Mouse (Mus musculus) frontal cortex, postnatal 14 days (tissue): ENCODE data around the gene Dhx34.

Experiments
- DNase-seq, 2 experiments: peaks; one replicate each; pipeline ENCODE4 v3.0.0; 2022; ENCODE audit warnings: low spot score in 2 of 2

Gene Dhx34

DNA sequence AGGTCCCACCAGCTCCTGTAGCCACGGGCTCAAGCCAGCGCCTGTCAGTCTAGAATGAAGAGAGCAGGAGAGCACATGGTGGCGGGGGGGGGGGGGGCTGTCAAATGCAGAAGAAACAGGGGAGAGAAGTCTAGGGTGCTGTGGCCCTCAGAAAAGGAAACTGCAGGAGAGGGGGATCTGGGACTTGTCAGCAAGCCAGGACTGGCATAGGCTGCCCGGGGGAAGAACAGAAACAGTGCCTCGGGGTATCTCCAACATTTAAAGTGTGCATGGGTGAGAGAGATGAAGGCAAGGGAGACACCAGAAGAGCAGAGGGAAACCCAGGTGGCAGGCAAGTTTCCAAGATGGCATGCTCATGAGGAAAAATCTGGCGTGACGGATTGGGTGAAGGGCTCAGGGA is 59.8 kb downstream of the Dhx34 start:
- no peak for DNase-seq

- DNase-seq = no peak
Measured at GRCm38 (mm10) chr7:16161302-16161701, 60.5 kb downstream of the Dhx34 start.

DNA sequence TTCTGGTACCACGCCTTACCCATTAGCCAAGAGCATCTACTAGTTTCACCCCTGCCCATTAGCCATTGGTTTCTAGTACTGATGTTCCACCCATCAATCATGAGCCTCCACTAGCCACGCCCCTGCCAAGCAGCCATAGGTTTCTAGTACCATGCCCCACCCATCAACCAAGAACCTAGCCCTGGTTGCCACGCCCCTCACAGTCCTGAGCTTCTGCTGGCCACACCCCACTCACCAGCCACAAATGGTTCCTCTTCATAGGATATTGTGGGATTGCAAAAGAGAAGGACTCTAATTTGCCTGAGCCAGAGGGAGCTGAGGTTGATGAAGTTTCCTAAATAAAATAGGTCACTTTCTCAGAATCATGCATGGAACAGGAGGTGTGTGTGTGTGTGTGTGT is 61.1 kb downstream of the Dhx34 start:
- DNase-seq = peak in 1 of 2 experiments; percentile 62

DNA sequence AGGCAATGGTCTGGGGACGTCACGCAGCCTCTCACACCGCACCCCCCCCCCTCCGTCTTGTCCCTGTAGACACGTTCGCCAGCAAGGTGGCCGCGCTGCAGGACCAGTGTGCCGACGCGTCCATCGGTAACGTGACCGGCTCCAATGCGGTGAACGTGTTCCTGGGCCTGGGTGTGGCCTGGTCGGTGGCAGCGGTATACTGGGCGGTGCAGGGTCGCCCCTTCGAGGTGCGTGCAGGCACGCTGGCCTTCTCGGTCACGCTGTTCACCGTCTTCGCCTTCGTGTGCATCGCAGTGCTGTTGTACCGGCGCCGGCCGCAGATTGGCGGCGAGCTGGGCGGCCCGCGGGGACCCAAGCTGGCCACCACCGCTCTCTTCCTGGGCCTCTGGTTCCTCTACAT is 63.1 kb downstream of the Dhx34 start:
- DNase-seq = no peak

- no peak for DNase-seq
Measured at GRCm38 (mm10) chr7:16156105-16156714, 65.6 kb downstream of the Dhx34 start.

DNA sequence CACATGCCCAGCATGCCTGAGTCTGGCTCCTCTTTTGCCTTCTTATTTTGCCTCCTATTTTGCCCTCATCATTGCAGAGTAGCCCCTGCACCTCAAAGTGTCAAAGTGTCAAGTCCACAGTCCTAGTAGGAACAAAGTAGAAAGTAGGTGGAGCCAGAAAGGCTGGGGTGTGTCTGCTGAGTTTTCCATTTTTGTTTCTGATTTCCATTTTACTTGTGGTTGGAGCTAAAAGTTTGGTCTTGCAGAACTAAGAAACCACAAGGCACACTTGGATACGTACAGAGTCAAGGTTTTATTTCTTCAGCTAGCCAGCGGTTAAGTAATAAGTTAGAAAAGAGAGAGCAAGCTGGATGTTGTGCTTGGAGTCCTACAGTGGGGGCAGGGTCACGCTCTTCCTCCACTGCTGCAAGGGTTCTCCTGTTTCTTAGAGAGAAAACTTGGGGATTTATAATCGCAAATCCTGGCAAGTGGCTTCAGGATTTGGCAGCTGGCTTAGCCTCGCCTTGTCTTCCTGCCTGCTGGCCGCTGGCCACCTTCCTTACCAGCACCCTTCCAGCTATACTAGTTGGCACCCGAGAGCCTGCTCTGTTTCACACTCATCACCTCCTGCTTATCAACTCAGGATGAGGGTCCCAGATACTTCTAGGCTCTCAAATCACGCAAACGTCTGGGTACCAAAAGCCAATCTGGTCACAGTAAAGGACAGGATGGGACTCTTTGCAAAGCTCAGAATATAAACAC is 66.5 kb downstream of the Dhx34 start:
- DNase-seq = no peak

GRCm38 (mm10) chr7:16153522-16153921 is 68.3 kb downstream of the Dhx34 start:
- no peak for DNase-seq

- DNase-seq = no peak
Measured at GRCm38 (mm10) chr7:16150191-16151145, 71.4 kb downstream of the Dhx34 start.

- DNase-seq = peak in 1 of 2 experiments; percentile 80
Measured at GRCm38 (mm10) chr7:16149241-16149640, 72.6 kb downstream of the Dhx34 start.

DNA sequence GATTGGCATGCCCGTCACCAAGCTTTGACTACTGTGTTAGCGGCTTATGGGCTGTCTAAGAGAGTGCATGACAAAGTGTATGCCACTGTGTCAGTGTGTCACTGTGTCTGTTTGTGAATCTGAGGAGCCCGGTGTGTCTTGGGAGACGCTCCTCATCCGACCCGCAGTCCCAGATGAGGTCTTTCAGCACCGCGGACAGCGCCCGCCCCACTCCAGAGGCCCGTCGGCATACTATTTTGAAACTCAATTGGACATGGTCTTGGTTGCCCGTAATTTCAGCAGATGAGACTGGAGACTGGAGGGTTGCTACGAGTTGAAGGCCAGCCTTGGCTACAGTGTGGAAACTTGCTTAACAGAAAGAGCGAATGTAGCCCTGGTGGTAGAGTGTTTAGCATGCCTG is 74.2 kb downstream of the Dhx34 start:
- no peak for DNase-seq
